Mouse (Mus musculus) ES-E14 (cell line): ENCODE measurements at regions not wholly inside any gene's neighbourhood (a gene's known extent, or its start where the extent isn't known, plus 50 kb on each side); places are given as distances from the start of the nearest gene placed in this dataset.

Source experiments
- HCFC1 ChIP-seq: IDR thresholded peaks from 2 replicates; pipeline ENCODE4 v1.6.1; 2012; ENCODE audit warnings: low read length, inconsistent platforms, borderline replicate concordance; ENCODE audit not compliant: insufficient read depth
- MAFK ChIP-seq: IDR thresholded peaks from 2 replicates; pipeline ENCODE4 v1.6.1; 2014; ENCODE audit warnings: mild to moderate bottlenecking, low read depth, low read length, inconsistent platforms; ENCODE audit not compliant: insufficient read depth
- ZC3H11A ChIP-seq: IDR thresholded peaks from 2 replicates; pipeline ENCODE4 v1.6.1; 2012; ENCODE audit warnings: low read depth, mild to moderate bottlenecking, inconsistent platforms, low read length, borderline replicate concordance
- ZNF384 ChIP-seq: IDR thresholded peaks from 2 replicates; pipeline ENCODE4 v1.6.1; 2012; ENCODE audit warnings: low read depth, low read length, inconsistent platforms

- no peak for TF ChIP-seq HCFC1
- TF ChIP-seq ZNF384 = no peak
- no peak for TF ChIP-seq ZC3H11A
- TF ChIP-seq MAFK = no peak
These were observed 68.1 kb downstream of the Phlda1 start for GRCm38 (mm10) chr10:111574231-111574630.
